Mouse (Mus musculus): ENCODE results near the gene Prpf8. TPM values are rescaled to one million over a fixed set of nuclear protein-coding genes. Genes with fewer than 3 reads are reported as not detected.

Prpf8 gene
- polyA plus RNA-seq, 1 experiment from 2014 or later = 19.7 TPM

GRCm38 (mm10) chr11:75441601-75442000 lies 45.0 kb upstream of the Prpf8 start:
- no peak overlapping the region for H3K27ac ChIP-seq (ENCODE audit: low read length)
- DNase-seq (ENCODE audit: low spot score) (no peak), ATAC-seq (no peak)
- H3K9me3 ChIP-seq (ENCODE audit: low read length) = no peaks in the 10 kb centered on the region
- H3K36me3 ChIP-seq (ENCODE audit: insufficient read depth, low read length) = peaks cover 32% of the 10 kb centered on the region
- H3K4me3 ChIP-seq (ENCODE audit: low read depth, low read length) = no peak overlapping the region
- no peaks in the 10 kb centered on the region for H3K4me1 ChIP-seq (ENCODE audit: insufficient read depth, low read depth, low read length)
- no peaks in the 10 kb centered on the region for H3K27me3 ChIP-seq (replicated peaks; ENCODE audit: insufficient read depth, low read length)
- no peak overlapping the region for H3K9ac ChIP-seq (replicated peaks; ENCODE audit: low read depth)
- WGBS = 86% methylated on average over 16 of the region's 16 CpGs
- no peak overlapping the region for H3K4me2 ChIP-seq (replicated peaks; ENCODE audit: low read depth, low read length)
- TF ChIP-seq EP300 (IDR thresholded peaks at IDR 0.05) = no peak
- TF ChIP-seq CTCF (IDR thresholded peaks at IDR 0.05) = no peak

- Histone ChIP-seq H3K9me3 (ENCODE audit: low read length) (no peaks in the 10 kb centered on the region), H3K4me1 (ENCODE audit: insufficient read depth, low read depth, low read length) (no peaks in the 10 kb centered on the region), H3K4me2 (replicated peaks; ENCODE audit: low read depth, low read length) (no peak overlapping the region), H3K9ac (replicated peaks; ENCODE audit: low read depth) (no peak overlapping the region), H3K27ac (ENCODE audit: low read length) (no peak overlapping the region), H3K4me3 (ENCODE audit: low read depth, low read length) (no peak overlapping the region), H3K27me3 (replicated peaks; ENCODE audit: insufficient read depth, low read length) (no peaks in the 10 kb centered on the region), H3K36me3 (ENCODE audit: insufficient read depth, low read length) (peaks cover 38% of the 10 kb centered on the region)
- ATAC-seq (no peak), DNase-seq (ENCODE audit: low spot score) (no peak)
- WGBS = 68% methylated on average over 8 of the region's 8 CpGs
- TF ChIP-seq EP300 (IDR thresholded peaks at IDR 0.05) (no peak), CTCF (IDR thresholded peaks at IDR 0.05) (no peak)
These were observed 42.9 kb upstream of the Prpf8 start for GRCm38 (mm10) chr11:75443711-75444110.

- no peaks in the 10 kb centered on the region for H3K27me3 ChIP-seq (replicated peaks; ENCODE audit: insufficient read depth, low read length)
- peaks cover 22% of the 10 kb centered on the region for H3K36me3 ChIP-seq (ENCODE audit: insufficient read depth, low read length)
- H3K27ac ChIP-seq (ENCODE audit: low read length) = no peak overlapping the region
- no peak for DNase-seq (ENCODE audit: low spot score)
- no peak overlapping the region for H3K4me3 ChIP-seq (ENCODE audit: low read depth, low read length)
- TF ChIP-seq CTCF (IDR thresholded peaks at IDR 0.05) = no peak
- TF ChIP-seq EP300 (IDR thresholded peaks at IDR 0.05) = no peak
- 70% methylated on average over 3 of the region's 3 CpGs for WGBS
- no peak overlapping the region for H3K4me2 ChIP-seq (replicated peaks; ENCODE audit: low read depth, low read length)
- H3K9me3 ChIP-seq (ENCODE audit: low read length) = no peaks in the 10 kb centered on the region
- no peak overlapping the region for H3K9ac ChIP-seq (replicated peaks; ENCODE audit: low read depth)
- no peak for ATAC-seq
- peaks cover 3% of the 10 kb centered on the region; the same call in 1 of the 2 replicates for H3K4me1 ChIP-seq (ENCODE audit: insufficient read depth, low read depth, low read length)
These were observed 38.0 kb upstream of the Prpf8 start for GRCm38 (mm10) chr11:75448575-75448974.

- Histone ChIP-seq H3K4me2 (replicated peaks; ENCODE audit: low read depth, low read length) (no peak overlapping the region), H3K27ac (ENCODE audit: low read length) (no peak overlapping the region), H3K9me3 (ENCODE audit: low read length) (no peaks in the 10 kb centered on the region), H3K9ac (replicated peaks; ENCODE audit: low read depth) (no peak overlapping the region), H3K4me1 (ENCODE audit: insufficient read depth, low read depth, low read length) (peaks cover 8% of the 10 kb centered on the region; the same call in 1 of the 2 replicates), H3K27me3 (replicated peaks; ENCODE audit: insufficient read depth, low read length) (no peaks in the 10 kb centered on the region), H3K36me3 (ENCODE audit: insufficient read depth, low read length) (peaks cover 17% of the 10 kb centered on the region), H3K4me3 (ENCODE audit: low read depth, low read length) (no peak overlapping the region)
- ATAC-seq (no peak), DNase-seq (ENCODE audit: low spot score) (no peak)
- TF ChIP-seq CTCF (IDR thresholded peaks at IDR 0.05) = no peak
- TF ChIP-seq EP300 (IDR thresholded peaks at IDR 0.05) = no peak
- WGBS = 67% methylated on average over 7 of the region's 7 CpGs
These were observed 36.9 kb upstream of the Prpf8 start for GRCm38 (mm10) chr11:75449695-75450094.

- Histone ChIP-seq H3K9ac (replicated peaks; ENCODE audit: low read depth) (no peak overlapping the region), H3K27ac (ENCODE audit: low read length) (peak overlapping the region; percentile 3; the same call in 1 of the 2 replicates), H3K4me1 (ENCODE audit: insufficient read depth, low read depth, low read length) (peaks cover 11% of the 10 kb centered on the region; the same call in 1 of the 2 replicates), H3K4me3 (ENCODE audit: low read depth, low read length) (no peak overlapping the region), H3K4me2 (replicated peaks; ENCODE audit: low read depth, low read length) (0 out of 2 replicates have a peak overlapping the region, but pooled peaks have one; percentile 27), H3K27me3 (replicated peaks; ENCODE audit: insufficient read depth, low read length) (no peaks in the 10 kb centered on the region), H3K9me3 (ENCODE audit: low read length) (no peaks in the 10 kb centered on the region), H3K36me3 (ENCODE audit: insufficient read depth, low read length) (peaks cover 13% of the 10 kb centered on the region)
- WGBS = 60% methylated on average over 8 of the region's 8 CpGs
- ATAC-seq = peak; percentile 53
- DNase-seq (ENCODE audit: low spot score) = peak; percentile 73
- TF ChIP-seq CTCF (IDR thresholded peaks at IDR 0.05) (no peak), EP300 (IDR thresholded peaks at IDR 0.05) (peak; percentile 68)
These were observed 36.2 kb upstream of the Prpf8 start for GRCm38 (mm10) chr11:75450304-75450908.

- DNase-seq (ENCODE audit: low spot score) (no peak), ATAC-seq (no peak)
- WGBS = 77% methylated on average over 15 of the region's 15 CpGs
- Histone ChIP-seq H3K27me3 (replicated peaks; ENCODE audit: insufficient read depth, low read length) (no peaks in the 10 kb centered on the region), H3K9ac (replicated peaks; ENCODE audit: low read depth) (no peak overlapping the region), H3K9me3 (ENCODE audit: low read length) (no peaks in the 10 kb centered on the region), H3K27ac (ENCODE audit: low read length) (peak overlapping the region; percentile 32; the same call in 1 of the 2 replicates), H3K4me2 (replicated peaks; ENCODE audit: low read depth, low read length) (0 out of 2 replicates have a peak overlapping the region, but pooled peaks have one; percentile 27), H3K4me3 (ENCODE audit: low read depth, low read length) (no peak overlapping the region), H3K36me3 (ENCODE audit: insufficient read depth, low read length) (peaks cover 8% of the 10 kb centered on the region), H3K4me1 (ENCODE audit: insufficient read depth, low read depth, low read length) (peaks cover 11% of the 10 kb centered on the region; the same call in 1 of the 2 replicates)
- TF ChIP-seq EP300 (IDR thresholded peaks at IDR 0.05) (no peak), CTCF (IDR thresholded peaks at IDR 0.05) (no peak)
These were observed 35.7 kb upstream of the Prpf8 start for GRCm38 (mm10) chr11:75450936-75451335.
